Mouse (Mus musculus): Measurements from ENCODE around the gene St6galnac3.

Gene St6galnac3

DNA sequence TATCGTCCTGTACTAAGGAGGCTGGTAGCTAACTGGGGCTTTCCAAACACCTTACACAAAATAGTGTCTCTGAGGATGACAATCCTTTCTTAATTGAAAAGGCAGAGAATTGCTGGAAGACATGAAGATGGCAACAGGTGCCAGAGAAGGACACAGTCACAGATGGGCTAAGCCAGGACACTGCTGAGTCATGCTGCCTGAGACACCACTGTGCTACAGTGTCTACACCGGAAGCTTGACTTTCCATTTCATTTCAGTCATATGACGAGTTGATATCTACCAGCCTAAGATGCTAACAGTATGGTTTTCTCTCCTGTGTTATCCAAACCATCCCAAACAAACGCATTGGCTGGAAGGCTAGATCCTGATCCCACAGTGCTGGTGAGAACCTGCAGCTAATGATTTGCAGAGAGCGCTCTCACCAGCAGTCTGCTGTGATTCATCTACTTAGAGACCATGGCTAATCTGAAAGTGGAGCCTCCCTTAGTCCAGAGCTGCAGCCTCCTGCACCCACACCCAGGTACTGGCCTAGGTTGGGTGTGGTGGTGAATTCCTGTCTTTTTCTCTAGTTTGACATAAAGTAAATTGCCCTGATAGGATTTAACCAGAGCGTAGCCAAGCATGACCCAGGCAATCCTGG lies 433.4 kb downstream of the St6galnac3 start:
- peak; percentile 41 for DNase-seq (ENCODE audit: low read depth, low spot score)

DNA sequence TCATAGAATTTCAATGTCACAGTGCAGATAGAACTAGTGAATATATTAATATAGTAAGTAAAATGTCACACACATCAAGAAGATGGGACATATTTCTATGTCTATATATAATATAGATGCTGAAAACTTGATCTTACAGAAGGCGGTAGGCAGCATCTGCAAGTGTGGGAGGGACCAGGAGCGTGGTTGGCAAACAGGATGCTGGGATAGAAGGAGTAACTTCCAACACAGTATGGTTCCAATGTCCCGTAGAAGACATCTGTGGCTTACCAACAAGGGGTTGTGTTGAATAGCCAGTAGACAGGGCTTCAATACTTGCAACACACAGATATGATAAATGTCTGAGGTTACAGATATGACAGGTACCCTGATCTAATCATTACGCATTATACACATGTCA lies 435.0 kb downstream of the St6galnac3 start:
- DNase-seq (ENCODE audit: low read depth, low spot score): no peak

DNA sequence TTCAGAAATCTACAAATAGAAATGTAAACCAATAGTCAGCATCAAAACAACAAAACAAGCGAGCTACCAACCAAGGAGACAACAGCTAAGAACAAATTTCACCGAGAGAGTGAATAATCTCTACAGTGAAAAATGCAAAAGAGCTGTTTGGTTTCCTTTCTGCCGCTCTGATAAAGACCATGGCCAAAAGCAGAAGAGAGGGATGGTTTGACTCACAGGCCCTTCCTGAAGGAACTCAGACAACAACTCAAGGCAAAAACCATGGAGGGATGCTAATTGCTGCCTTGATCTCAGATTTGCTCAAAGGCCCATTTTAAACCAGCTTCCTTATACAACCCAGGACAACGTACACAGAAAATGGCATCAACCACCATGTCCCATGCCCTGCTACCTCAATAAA lies 437.4 kb downstream of the St6galnac3 start:
- DNase-seq (ENCODE audit: low read depth, low spot score): no peak

DNA sequence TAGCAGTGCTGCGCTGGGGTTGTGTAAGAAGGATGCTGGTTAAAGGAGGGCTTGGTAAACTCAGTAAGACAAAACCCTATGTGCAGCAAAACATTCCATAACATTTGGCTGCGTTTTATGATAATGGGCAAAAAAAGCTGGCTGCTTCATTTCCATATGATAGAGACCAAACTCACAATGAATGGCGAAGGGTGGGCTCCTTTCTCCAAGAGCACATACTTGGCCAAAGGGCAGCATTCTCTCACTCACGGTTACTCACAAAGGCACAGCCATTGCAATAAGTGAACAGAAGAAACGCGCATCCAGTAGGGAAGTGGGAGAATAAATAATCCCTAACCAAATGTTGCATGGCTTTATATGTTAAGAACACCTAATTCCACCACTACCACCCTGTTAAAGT lies 437.9 kb downstream of the St6galnac3 start:
- peak; percentile 63 for DNase-seq (ENCODE audit: low read depth, low spot score)

DNA sequence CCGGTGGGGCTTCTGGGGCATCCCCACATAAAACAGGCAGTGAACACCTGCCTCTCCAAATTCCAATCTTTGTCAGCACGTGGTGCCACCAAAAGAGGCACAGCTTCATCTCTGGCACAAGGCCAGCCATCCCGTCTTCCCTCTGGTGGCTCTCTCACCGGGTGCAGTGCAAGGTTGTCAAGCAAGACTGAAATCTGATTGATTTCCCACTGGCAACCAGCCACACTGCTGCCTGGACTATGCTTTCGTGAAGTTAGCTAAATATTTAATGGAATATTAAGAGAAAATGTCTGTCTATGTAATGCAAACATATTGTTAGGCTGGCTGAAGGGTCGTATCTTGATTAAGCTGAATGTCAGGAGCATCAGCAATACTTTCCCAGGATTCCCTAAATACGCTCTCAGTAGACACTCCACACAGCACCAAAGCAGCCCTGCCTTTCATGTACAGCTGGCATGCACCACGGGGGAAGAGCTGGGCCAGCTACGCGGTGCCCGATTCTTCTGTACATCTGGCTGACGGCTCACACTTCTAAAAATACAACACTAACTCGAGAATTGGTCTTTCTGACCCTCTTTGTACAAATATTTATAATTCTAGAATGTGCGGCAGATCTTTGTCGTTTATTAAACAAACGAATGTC lies 442.7 kb downstream of the St6galnac3 start:
- no peak for DNase-seq (ENCODE audit: low read depth, low spot score)

DNA sequence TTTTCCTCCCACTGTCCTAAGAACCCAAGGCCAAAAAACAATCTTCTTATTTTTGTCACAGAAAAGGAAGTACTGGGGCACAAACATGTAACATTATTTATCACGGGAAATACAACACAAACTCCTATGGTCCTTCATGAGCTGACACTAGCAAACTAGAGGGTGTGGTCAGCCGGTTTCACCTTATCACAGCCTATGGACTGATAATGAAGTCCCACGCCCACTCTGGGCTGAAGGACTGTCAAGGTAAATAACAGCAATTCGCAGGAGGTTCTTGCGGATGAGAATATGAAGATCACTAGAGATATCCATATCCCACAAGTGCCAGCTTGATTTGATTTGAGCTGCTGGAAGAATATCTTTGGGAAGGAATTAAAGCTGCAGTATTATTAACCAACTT lies 446.7 kb downstream of the St6galnac3 start:
- DNase-seq (ENCODE audit: low read depth, low spot score): no peak

DNA sequence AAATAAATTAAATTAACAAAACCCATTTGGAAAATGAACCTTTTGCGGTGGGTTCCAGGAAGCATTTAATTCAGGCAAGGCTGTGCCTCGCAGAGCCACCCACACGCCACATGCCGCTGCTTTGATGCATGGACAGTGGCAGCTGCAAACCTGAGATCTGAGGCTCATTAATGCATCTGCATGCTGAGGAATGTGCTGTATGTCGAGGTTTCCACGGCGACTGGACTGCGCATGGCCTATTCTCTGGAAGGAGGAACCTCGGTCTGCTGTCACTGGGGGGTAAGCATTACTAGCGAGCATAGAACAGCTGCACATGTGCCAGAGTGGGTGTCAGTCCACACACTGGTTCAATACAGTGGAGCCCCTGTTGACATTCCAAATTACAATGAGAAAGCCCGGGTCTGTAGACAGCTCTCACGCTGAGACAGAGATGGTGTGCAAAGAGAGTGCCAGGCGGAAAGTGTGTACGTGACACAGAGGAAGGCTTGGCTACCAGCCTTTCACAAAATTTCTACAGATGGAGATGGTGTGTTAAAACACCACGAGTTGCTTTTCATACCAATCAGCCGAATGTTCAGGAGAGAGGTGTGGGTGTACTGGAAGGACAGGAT lies 447.5 kb downstream of the St6galnac3 start:
- DNase-seq (ENCODE audit: low read depth, low spot score): peak; percentile 64

DNA sequence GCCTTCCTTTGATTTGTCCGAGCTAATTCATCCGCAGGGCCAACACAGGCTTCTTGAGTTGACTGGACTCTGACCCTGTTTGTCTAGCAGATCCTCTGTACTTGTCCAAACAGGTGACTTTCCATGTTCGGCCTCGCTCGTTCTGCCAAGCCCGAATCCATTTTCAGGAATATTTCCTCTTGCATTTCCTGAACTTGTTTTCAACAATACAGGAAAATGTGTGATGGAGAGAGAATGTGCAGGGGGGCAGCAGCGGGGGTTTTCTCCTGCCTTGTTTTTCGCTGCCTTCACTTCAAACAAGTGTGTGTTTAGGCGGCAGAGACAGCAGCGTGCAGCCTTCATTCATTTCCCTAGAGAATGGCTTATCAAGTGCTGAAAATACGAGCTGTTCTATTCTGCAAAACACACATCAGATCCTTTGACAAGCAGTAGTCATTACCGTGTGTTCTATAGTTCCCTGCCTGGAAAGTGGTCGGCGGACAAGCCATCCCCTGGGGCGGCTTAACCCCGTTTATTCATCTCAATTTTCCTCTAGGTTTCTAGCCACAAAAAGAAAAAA lies 448.1 kb downstream of the St6galnac3 start:
- no peak for DNase-seq (ENCODE audit: low read depth, low spot score)

DNA sequence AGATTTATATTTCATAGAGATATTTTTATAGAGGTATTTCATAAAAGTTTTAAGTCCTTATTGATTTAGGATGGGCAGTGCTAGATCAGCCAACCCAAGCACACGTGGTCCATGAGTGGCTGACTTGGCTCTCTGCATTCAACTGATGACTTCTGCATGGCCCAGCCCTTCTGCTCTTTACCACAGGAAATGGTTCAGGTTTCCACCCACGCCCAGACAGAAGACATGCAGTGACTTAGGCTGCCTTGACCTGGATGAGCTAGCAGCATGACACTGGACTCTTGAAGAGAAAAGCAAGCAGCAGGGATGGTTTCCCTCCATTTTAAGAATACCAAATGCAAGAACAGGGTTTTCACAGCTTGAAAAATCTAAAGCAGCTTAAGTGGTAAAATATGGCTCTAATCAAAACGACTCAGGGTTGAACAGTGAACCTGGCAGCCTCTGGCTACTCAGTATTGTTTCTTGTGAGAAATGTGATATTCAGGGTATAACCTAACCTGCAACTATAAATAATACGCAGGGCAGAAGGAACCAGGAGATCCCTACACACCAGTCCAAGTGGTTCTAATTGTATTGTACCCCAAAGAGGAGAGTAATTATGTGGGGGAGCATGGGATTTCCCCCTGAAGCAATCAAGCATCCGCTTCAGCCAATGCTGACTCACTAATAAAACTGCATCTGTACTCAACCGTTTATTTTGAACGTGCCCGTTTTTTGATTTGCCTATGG lies 448.7 kb downstream of the St6galnac3 start:
- peak; percentile 60 for DNase-seq (ENCODE audit: low read depth, low spot score)

DNA sequence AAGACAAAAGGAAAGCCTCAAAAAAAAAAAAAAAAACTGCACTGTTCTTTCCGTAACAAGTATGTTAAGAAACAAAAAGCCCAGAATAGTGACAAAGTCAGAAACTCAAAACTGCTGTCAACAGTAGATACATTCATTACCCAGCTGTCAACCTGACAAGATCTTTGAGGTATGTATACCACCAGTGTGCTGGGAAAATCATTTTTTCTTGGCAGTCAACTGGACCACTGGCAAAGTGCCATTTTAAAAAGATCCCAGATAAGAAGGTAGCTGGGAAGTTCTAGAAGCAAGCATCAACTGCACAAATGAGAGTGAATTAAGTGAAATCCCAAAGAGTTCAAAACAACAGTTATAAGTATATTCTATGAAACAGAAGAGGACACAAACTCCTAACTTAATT lies 452.7 kb downstream of the St6galnac3 start:
- DNase-seq (ENCODE audit: low read depth, low spot score): no peak

DNA sequence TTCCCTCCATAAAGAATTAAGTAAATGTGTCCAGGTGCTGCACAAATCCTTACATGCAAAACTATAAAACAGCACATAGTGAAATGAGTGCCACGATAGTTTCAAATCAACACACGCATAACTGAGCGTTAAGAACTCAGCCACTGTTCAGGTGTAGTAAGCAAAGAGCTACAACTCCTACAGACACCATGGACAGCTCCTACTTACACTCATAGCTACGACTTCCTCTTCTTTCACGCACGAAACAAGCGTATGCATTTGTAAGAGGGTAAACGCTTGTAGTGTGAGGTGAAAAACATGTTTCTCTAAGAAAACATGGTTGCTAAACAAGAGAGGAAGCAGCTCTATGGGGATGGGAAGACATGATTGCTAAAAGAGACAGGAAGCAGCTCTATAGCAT lies 457.6 kb downstream of the St6galnac3 start:
- DNase-seq (ENCODE audit: low read depth, low spot score): peak; percentile 61

DNA sequence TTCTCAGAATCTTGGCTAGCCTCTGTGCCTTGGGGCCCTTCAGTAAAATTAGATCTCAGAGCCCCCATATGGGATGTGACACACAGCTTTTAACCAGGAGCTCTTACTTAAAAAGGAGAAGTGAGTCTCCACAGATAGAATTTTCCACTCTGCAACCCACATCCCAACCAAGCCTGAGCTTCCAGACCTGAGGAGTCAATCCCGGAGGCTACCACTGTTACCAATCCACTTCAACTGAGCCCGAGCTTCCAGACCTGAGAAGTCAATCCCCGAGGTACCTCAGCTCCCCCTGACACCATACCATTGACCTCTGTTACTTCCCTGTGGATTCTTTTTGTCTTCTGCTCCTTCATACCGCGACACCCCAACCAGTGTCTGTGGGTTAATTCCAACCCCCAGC lies 463.0 kb downstream of the St6galnac3 start:
- peak; percentile 36 for DNase-seq (ENCODE audit: low read depth, low spot score)

DNA sequence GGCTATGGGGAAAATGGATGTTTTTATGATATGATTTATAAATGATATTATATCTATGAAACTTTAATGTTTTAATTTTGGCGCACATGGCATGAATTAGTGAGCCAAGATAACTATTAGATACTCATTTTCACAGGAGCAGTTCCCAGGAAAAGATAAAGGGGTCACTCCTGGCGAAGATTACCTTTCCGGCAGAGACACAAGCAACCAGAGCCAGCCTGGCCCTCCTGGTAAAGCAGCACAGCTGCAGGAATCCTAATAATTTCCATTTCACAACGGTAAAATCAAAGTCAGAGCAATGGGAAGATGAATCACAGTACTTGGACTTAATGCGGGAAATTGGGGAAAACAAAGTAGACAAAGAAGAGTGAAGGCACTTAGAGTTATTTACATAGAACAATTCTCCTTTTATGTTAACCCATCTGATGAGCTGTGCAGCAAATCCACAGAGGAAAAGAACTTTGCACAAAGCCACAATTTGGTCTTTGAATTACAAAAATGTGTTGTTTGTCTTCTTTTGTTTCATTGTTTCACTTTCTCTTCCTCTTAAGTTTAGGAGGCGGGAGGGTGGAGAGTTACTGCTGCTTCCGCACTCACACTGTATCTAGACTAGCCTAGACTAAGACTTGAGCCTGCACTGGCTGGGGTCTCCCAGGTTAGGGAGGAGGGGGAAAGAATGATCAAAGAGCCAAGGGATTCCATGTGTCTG lies 464.6 kb downstream of the St6galnac3 start:
- DNase-seq (ENCODE audit: low read depth, low spot score): peak; percentile 38

DNA sequence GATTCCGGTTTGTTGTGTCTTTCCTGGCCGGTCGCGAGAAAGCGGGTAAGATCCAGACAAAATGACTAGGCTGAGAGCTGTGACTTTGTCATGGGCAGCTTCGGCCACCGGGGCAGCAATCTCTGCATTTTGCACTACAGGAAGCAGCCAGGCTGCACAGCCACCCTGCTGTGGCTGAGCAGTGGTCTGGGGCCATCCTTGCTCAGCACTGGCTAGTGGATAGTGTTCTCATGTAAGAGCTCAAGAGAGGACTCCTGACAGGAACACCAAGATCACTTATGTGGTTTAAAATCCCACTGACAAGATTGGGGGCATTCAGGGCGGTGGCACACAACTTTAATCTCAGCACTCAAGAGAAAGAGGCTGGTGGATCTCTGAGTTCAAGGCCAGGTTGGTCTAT lies 469.1 kb downstream of the St6galnac3 start:
- peak; percentile 58 for DNase-seq (ENCODE audit: low read depth, low spot score)

DNA sequence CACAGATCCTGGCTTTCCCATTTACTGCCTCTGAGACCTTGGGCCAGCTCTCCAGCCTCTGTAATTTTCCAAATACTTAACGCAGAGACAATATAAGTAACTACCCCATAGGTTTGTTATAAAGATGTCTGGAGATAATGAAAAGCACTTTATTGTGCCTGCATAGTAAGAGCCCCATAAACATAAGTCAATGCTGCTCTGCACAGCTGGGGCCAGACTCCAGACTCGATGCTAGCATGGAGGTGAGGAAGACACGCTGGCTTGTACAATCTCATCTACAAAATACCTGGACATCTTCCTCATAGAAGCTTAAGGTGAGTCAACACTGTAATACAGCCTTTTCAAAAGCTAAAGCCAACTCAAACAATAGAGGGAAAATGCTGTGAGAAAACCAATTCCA lies 473.3 kb downstream of the St6galnac3 start:
- DNase-seq (ENCODE audit: low read depth, low spot score): no peak

DNA sequence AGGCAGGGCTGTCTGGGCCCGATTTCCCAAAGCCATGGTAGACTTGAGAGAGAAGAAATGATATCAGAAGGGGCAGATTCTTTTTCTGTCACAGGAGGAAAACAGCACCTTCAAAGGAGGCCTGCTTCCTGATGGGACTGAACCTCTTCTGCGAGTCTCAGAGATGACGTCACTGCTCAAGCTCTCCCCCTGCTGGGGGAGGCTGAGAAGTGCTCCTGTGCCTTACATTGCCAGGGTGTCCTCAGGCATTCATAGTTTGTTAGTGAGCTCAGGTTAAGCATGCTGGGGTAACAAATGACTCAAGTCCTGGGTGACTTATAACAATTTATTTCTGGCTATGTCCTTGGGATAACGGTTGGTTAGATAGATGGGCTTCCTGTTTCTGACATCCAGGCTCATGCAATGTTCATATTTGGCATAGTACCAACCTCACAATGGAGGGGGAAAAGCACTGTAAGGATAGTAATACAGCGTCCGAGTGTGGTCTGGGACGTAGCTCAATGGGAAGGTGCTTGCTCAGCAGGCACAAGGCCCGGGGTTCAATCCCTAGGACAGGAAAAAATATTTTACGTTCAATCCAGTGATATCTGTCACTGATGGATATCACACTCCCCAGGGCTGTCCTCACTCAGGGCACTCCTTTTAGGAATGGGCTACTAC lies 474.2 kb downstream of the St6galnac3 start:
- DNase-seq (ENCODE audit: low read depth, low spot score): peak; percentile 91

DNA sequence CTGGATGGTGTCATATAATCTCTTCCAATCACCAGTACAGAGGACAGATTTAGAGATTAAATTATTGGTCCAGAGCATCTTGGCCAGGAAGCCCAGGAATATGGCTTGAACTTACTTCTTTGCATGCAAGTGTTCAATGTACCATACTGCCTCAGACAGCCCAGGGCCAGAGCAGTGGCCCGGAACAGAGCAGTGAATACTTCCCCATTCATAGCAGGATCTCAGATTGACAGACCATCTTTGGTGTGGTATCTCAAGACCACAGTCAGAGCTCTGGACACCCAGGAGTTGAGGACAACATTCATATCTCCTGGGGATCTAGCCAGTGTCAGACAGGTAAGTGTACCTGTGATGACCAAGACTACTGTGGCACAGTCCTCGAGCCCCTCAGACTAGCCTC lies 476.1 kb downstream of the St6galnac3 start:
- DNase-seq (ENCODE audit: low read depth, low spot score): no peak

DNA sequence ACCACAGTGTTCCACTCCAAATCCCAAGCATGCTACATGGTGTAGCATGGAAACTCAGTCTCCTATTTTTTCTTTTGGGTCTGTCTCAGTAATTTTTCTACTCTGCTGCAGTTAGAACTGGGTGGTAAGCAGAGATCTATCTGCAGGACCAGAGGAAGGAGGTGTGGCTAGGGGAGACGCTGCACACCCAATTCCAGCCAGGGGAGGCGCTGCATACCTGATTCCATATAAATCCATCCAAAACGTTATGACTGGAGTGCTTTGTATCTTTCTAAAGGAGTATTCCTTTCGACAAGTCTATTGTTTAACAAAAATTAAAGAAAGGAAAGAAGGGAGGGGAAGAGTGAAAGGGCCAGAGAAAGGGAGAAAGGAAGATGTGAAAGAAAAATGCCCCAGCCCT lies 476.9 kb downstream of the St6galnac3 start:
- DNase-seq (ENCODE audit: low read depth, low spot score): peak; percentile 71

DNA sequence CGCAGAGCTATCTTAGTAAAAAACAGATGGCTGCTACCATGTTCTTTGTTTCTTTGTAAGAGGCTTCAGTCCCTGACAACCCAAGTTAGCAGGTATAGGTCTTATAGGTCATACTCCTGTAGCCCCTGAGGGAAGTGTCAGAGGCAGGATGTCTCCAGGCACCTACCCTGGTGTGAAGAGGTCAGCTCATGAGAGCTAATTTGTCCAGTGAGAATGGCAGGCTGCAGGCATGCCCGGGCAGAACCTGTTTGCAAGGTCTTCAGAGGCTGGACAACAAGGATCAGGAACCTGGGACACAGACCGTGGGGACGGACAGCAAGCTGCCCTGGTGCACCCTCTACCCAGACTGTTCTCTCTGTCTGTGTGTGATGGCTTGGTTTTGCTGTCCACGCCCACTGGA lies 482.4 kb downstream of the St6galnac3 start:
- DNase-seq (ENCODE audit: low read depth, low spot score): peak; percentile 46

DNA sequence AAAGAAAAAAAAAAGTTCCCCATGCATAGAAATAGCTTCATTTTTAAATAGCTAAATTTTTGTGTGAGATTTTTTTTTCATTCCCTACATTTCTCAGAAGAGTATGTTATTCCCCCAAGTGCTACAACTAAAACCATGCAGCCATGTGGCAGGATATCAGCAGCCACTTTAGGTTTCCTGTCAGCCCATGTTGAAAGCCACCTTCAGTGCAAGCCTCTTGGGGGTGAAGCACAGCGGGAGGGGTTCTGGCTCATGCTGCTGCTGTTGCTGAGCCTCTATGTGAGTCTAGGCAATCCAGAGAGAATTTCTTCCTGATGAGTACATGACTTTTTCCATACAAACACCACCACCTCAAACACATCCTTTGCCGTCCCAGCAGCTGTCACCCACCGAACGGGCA lies 483.8 kb downstream of the St6galnac3 start:
- no peak for DNase-seq (ENCODE audit: low read depth, low spot score)

DNA sequence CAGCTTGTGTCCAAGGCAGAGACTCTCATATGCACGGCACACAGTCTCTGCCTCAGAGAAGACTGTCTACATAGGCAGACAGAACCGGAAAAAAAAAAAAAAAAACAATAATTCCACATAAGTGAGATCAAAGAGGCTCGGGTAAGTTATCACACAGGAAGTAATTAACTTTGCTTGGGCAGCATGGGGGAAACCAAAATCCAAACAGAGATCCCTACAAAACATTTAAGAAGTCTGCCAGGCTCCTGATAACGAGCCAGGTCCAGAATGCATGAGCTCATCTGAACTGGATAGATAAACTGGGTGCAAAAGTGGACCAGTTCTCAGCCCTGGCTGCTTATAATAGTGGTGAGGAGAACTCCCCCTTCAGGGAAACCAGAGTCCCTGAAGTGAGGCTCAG lies 484.6 kb downstream of the St6galnac3 start:
- DNase-seq (ENCODE audit: low read depth, low spot score): no peak

Measured in R1 (cell line).